Mouse (Mus musculus) lung, postnatal 36 days (tissue): ENCODE measurements around the gene Abcb5.

ENCODE experiments used
- DNase-seq: peaks from one replicate; pipeline ENCODE4 v3.0.0; 2022; ENCODE audit warnings: mixed read lengths

Abcb5 gene

GRCm38 (mm10) chr12:118847861-118848495 lies 118.2 kb downstream of the Abcb5 start:
- no peak for DNase-seq

- DNase-seq: no peak
These were observed 118.8 kb downstream of the Abcb5 start for GRCm38 (mm10) chr12:118847381-118847780.

GRCm38 (mm10) chr12:118846649-118847321 lies 119.4 kb downstream of the Abcb5 start:
- DNase-seq: peak; percentile 14

GRCm38 (mm10) chr12:118846221-118846620 lies 120.0 kb downstream of the Abcb5 start, which contains the start of gene Sp8:
Gene Sp8 (plus strand): TSS chr12:118846329.
- DNase-seq: no peak

- DNase-seq: no peak
These were observed 120.9 kb downstream of the Abcb5 start for GRCm38 (mm10) chr12:118845351-118845750.

GRCm38 (mm10) chr12:118844841-118845240 lies 121.4 kb downstream of the Abcb5 start:
- no peak for DNase-seq

- DNase-seq: no peak
These were observed 122.1 kb downstream of the Abcb5 start for GRCm38 (mm10) chr12:118844111-118844510.

GRCm38 (mm10) chr12:118842671-118843411 lies 123.4 kb downstream of the Abcb5 start:
- no peak for DNase-seq

- no peak for DNase-seq
These were observed 124.2 kb downstream of the Abcb5 start for GRCm38 (mm10) chr12:118841971-118842550.

GRCm38 (mm10) chr12:118841381-118841922 lies 124.8 kb downstream of the Abcb5 start:
- no peak for DNase-seq

GRCm38 (mm10) chr12:118840861-118841260 lies 125.4 kb downstream of the Abcb5 start:
- DNase-seq: no peak

GRCm38 (mm10) chr12:118840301-118840700 lies 125.9 kb downstream of the Abcb5 start:
- no peak for DNase-seq

GRCm38 (mm10) chr12:118839398-118839797 lies 126.8 kb downstream of the Abcb5 start:
- no peak for DNase-seq

- DNase-seq: no peak
These were observed 128.0 kb downstream of the Abcb5 start for GRCm38 (mm10) chr12:118838260-118838659.

- DNase-seq: no peak
These were observed 128.9 kb downstream of the Abcb5 start for GRCm38 (mm10) chr12:118837361-118837760.

- DNase-seq: no peak
These were observed 129.5 kb downstream of the Abcb5 start for GRCm38 (mm10) chr12:118836411-118837341.

GRCm38 (mm10) chr12:118829881-118830280 lies 136.3 kb downstream of the Abcb5 start:
- DNase-seq: no peak
